Mouse (Mus musculus): ENCODE data around the gene Gm49425. TPM values are rescaled to one million over a fixed set of nuclear protein-coding genes. Genes with fewer than 3 reads are reported as not detected.

Gm49425 gene
- polyA plus RNA-seq, 2 experiments: 0.23 to 0.45 TPM

- Histone ChIP-seq H3K4me3 (replicated peaks; ENCODE audit: low read length) (no peak overlapping the region), H3K27ac (replicated peaks; ENCODE audit: low read depth, low read length) (no peak overlapping the region), H3K27me3 (ENCODE audit: control insufficient read depth, insufficient read depth, low read length) (no peaks in the 10 kb centered on the region), H3K36me3 (ENCODE audit: control insufficient read depth, insufficient read depth, low read length) (no peaks in the 10 kb centered on the region), H3K9me3 (ENCODE audit: control insufficient read depth, low read length) (no peaks in the 10 kb centered on the region), H3K9ac (ENCODE audit: low read depth, low read length, severe bottlenecking) (no peak overlapping the region), H3K4me2 (replicated peaks; ENCODE audit: low read depth, low read length, severe bottlenecking) (no peak overlapping the region), H3K4me1 (ENCODE audit: control insufficient read depth, insufficient read depth, low read length) (peaks cover 7% of the 10 kb centered on the region; the same call in 1 of the 2 replicates)
- TF ChIP-seq POLR2A (IDR thresholded peaks at IDR 0.05; ENCODE audit: borderline replicate concordance, extremely low read depth, insufficient read depth, insufficient read length): no peak
- DNase-seq (ENCODE audit: low spot score) (no peak), ATAC-seq (ENCODE audit: low FRiP score, low read depth) (no peak)
- 52% methylated on average over 9 of the region's 9 CpGs for WGBS
Measured at GRCm38 (mm10) chr15:101536054-101536850, 19.2 kb upstream of the Gm49425 start.

GRCm38 (mm10) chr15:101532720-101533119 lies 15.7 kb upstream of the Gm49425 start, which contains the start of gene Krt84:
Gene Krt84 (minus strand): TSS chr15:101532820.
- H3K36me3 ChIP-seq (ENCODE audit: control insufficient read depth, insufficient read depth, low read length): no peaks in the 10 kb centered on the region
- ATAC-seq (ENCODE audit: low FRiP score, low read depth) (no peak), DNase-seq (ENCODE audit: low spot score) (no peak)
- no peak within 1 kb of the TSS for H3K27ac ChIP-seq (replicated peaks; ENCODE audit: low read depth, low read length)
- H3K4me1 ChIP-seq (ENCODE audit: control insufficient read depth, insufficient read depth, low read length): no peaks in the 10 kb centered on the region; the same call in 1 of the 2 replicates
- no peaks in the 10 kb centered on the region for H3K9me3 ChIP-seq (ENCODE audit: control insufficient read depth, low read length)
- TF ChIP-seq POLR2A (IDR thresholded peaks at IDR 0.05; ENCODE audit: borderline replicate concordance, extremely low read depth, insufficient read depth, insufficient read length): no peak
- H3K4me3 ChIP-seq (replicated peaks; ENCODE audit: low read length): no peak within 1 kb of the TSS
- no peaks in the 10 kb centered on the region for H3K27me3 ChIP-seq (ENCODE audit: control insufficient read depth, insufficient read depth, low read length)
- H3K4me2 ChIP-seq (replicated peaks; ENCODE audit: low read depth, low read length, severe bottlenecking): no peak within 1 kb of the TSS
- no peak within 1 kb of the TSS for H3K9ac ChIP-seq (ENCODE audit: low read depth, low read length, severe bottlenecking)
- 50% methylated on average over 7 of the region's 7 CpGs for WGBS

- 77% methylated on average over 4 of the region's 4 CpGs for WGBS
- no peak for DNase-seq (ENCODE audit: low spot score)
- Histone ChIP-seq H3K4me1 (ENCODE audit: control insufficient read depth, insufficient read depth, low read length) (no peaks in the 10 kb centered on the region), H3K27me3 (ENCODE audit: control insufficient read depth, insufficient read depth, low read length) (no peaks in the 10 kb centered on the region), H3K9ac (ENCODE audit: low read depth, low read length, severe bottlenecking) (no peak overlapping the region), H3K36me3 (ENCODE audit: control insufficient read depth, insufficient read depth, low read length) (no peaks in the 10 kb centered on the region), H3K4me2 (replicated peaks; ENCODE audit: low read depth, low read length, severe bottlenecking) (no peak overlapping the region), H3K9me3 (ENCODE audit: control insufficient read depth, low read length) (no peaks in the 10 kb centered on the region), H3K4me3 (replicated peaks; ENCODE audit: low read length) (no peak overlapping the region), H3K27ac (replicated peaks; ENCODE audit: low read depth, low read length) (no peak overlapping the region)
- ATAC-seq (ENCODE audit: low FRiP score, low read depth): no peak
- TF ChIP-seq POLR2A (IDR thresholded peaks at IDR 0.05; ENCODE audit: borderline replicate concordance, extremely low read depth, insufficient read depth, insufficient read length): no peak
Measured at GRCm38 (mm10) chr15:101522556-101523232, 5.6 kb upstream of the Gm49425 start.

- H3K9me3 ChIP-seq (ENCODE audit: control insufficient read depth, low read length): no peaks in the 10 kb centered on the region
- H3K4me3 ChIP-seq (replicated peaks; ENCODE audit: low read length): no peak overlapping the region
- no peak for TF ChIP-seq POLR2A (IDR thresholded peaks at IDR 0.05; ENCODE audit: borderline replicate concordance, extremely low read depth, insufficient read depth, insufficient read length)
- no peaks in the 10 kb centered on the region for H3K27me3 ChIP-seq (ENCODE audit: control insufficient read depth, insufficient read depth, low read length)
- ATAC-seq (ENCODE audit: low FRiP score, low read depth) (no peak), DNase-seq (ENCODE audit: low spot score) (peak; percentile 84)
- no peaks in the 10 kb centered on the region for H3K4me1 ChIP-seq (ENCODE audit: control insufficient read depth, insufficient read depth, low read length)
- H3K4me2 ChIP-seq (replicated peaks; ENCODE audit: low read depth, low read length, severe bottlenecking): no peak overlapping the region
- no peak overlapping the region for H3K9ac ChIP-seq (ENCODE audit: low read depth, low read length, severe bottlenecking)
- no peak overlapping the region for H3K27ac ChIP-seq (replicated peaks; ENCODE audit: low read depth, low read length)
- H3K36me3 ChIP-seq (ENCODE audit: control insufficient read depth, insufficient read depth, low read length): no peaks in the 10 kb centered on the region
- 16% methylated on average over 2 of the region's 2 CpGs for WGBS
Measured at GRCm38 (mm10) chr15:101519792-101520191, 2.7 kb upstream of the Gm49425 start.

- 67% methylated on average over 9 of the region's 9 CpGs for WGBS
- H3K36me3 ChIP-seq (ENCODE audit: control insufficient read depth, insufficient read depth, low read length): no peaks in the 10 kb centered on the region
- H3K4me2 ChIP-seq (replicated peaks; ENCODE audit: low read depth, low read length, severe bottlenecking): no peak overlapping the region
- no peaks in the 10 kb centered on the region for H3K27me3 ChIP-seq (ENCODE audit: control insufficient read depth, insufficient read depth, low read length)
- H3K9ac ChIP-seq (ENCODE audit: low read depth, low read length, severe bottlenecking): no peak overlapping the region
- no peak overlapping the region for H3K4me3 ChIP-seq (replicated peaks; ENCODE audit: low read length)
- DNase-seq (ENCODE audit: low spot score): no peak
- H3K9me3 ChIP-seq (ENCODE audit: control insufficient read depth, low read length): no peaks in the 10 kb centered on the region
- H3K4me1 ChIP-seq (ENCODE audit: control insufficient read depth, insufficient read depth, low read length): no peaks in the 10 kb centered on the region
- no peak for TF ChIP-seq POLR2A (IDR thresholded peaks at IDR 0.05; ENCODE audit: borderline replicate concordance, extremely low read depth, insufficient read depth, insufficient read length)
- H3K27ac ChIP-seq (replicated peaks; ENCODE audit: low read depth, low read length): no peak overlapping the region
- ATAC-seq (ENCODE audit: low FRiP score, low read depth): no peak
Measured at GRCm38 (mm10) chr15:101508247-101508646, 8.8 kb downstream of the Gm49425 start.

Data from limb, embryonic 14.5 days (tissue).